Mouse (Mus musculus) G1E (cell line): ENCODE results near the gene Gdap2.

Experiments
- CTCF ChIP-seq: IDR thresholded peaks from 2 replicates; pipeline ENCODE4 v1.5.1; 2012; ENCODE audit warnings: low read depth, low read length, inconsistent platforms, mixed read lengths
- GATA1 ChIP-seq: IDR thresholded peaks from 2 replicates; pipeline ENCODE4 v1.6.1; 2012; ENCODE audit warnings: borderline replicate concordance, low read length, inconsistent platforms, mixed read lengths
- TAL1 ChIP-seq: conservative IDR thresholded peaks from 2 replicates; pipeline ENCODE4 v1.6.1; 2012; ENCODE audit warnings: low read depth, low read length, inconsistent platforms, mixed read lengths

- TF ChIP-seq CTCF (no peak), TAL1 (no peak), GATA1 (no peak)
These were observed 39.7 kb upstream of the Gdap2 start for GRCm38 (mm10) chr3:100122445-100122844.
